Mouse (Mus musculus) kidney, postnatal 10 days (tissue): ENCODE measurements at regions not wholly inside any gene's neighbourhood (a gene's known extent, or its start where the extent isn't known, plus 50 kb on each side); places are given as distances from the start of the nearest gene placed in this dataset.

ENCODE experiments used
- DNase-seq: peaks from one replicate; pipeline ENCODE4 v3.0.0; 2021; ENCODE audit warnings: mixed read lengths

- no peak for DNase-seq
These were observed 60.3 kb downstream of the Pcdh20 start for GRCm38 (mm10) chr14:88410722-88411437.

GRCm38 (mm10) chr14:88399270-88399669, 71.9 kb downstream of the Pcdh20 start:
- no peak for DNase-seq

GRCm38 (mm10) chr14:88397187-88397586, 74.0 kb downstream of the Pcdh20 start:
- DNase-seq = no peak

GRCm38 (mm10) chr14:88395016-88395415, 76.2 kb downstream of the Pcdh20 start:
- no peak for DNase-seq

- no peak for DNase-seq
These were observed 86.6 kb downstream of the Pcdh20 start for GRCm38 (mm10) chr14:88384553-88384952.

- DNase-seq = peak; percentile 24
These were observed 124.0 kb downstream of the Pcdh20 start for GRCm38 (mm10) chr14:88347177-88347576.

GRCm38 (mm10) chr14:88337304-88337703, 133.9 kb downstream of the Pcdh20 start:
- no peak for DNase-seq

GRCm38 (mm10) chr14:88330613-88331012, 140.6 kb downstream of the Pcdh20 start:
- no peak for DNase-seq

- no peak for DNase-seq
These were observed 144.8 kb downstream of the Pcdh20 start for GRCm38 (mm10) chr14:88326411-88326810.

- no peak for DNase-seq
These were observed 192.9 kb downstream of the Pcdh20 start for GRCm38 (mm10) chr14:88278327-88278726.

- DNase-seq = no peak
These were observed 206.4 kb downstream of the Pcdh20 start for GRCm38 (mm10) chr14:88264771-88265170.

- DNase-seq = no peak
These were observed 212.2 kb downstream of the Pcdh20 start for GRCm38 (mm10) chr14:88259034-88259433.

GRCm38 (mm10) chr14:88255131-88255530, 216.1 kb downstream of the Pcdh20 start:
- no peak for DNase-seq
